Mouse (Mus musculus): ENCODE measurements around the gene Inpp5a.

DNA sequence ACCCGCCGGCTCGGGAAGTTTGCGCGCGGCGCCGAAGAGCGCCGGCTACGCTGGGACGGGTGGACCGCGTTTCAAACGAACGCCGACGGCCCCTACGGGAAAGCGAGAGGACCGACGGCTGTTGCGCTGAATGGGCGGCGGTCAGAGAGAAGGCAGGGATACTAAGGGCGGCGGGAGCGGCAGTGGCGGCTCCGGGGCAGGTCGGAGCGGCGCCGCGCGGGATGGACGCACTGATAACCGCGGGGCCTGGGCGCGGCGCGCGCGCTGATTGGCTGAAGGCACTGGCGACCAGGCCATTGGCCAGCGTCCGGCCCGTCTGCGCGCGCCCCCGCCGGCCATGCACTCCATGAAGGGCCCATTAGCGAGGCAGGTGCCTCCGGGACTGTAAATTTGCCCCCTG is 193.7 kb downstream of the Inpp5a start, which contains the start of gene Nkx6-2:
- TF ChIP-seq CTCF (conservative IDR thresholded peaks at IDR 0.05; ENCODE audit: insufficient read depth, insufficient read length, low read depth, low read length) (no peak), POLR2A (IDR thresholded peaks at IDR 0.05; ENCODE audit: low read depth, low read length) (no peak)
